Mouse (Mus musculus): ENCODE results near the gene Slc8a1. TPM values are rescaled to one million over a fixed set of nuclear protein-coding genes. Genes with fewer than 3 reads are reported as not detected.

Gene Slc8a1
- polyA plus RNA-seq, 1 experiment from 2014 or later = 6.6 TPM

- ATAC-seq (ENCODE audit: insufficient read depth, low FRiP score) = no peak
- no peaks in the 10 kb centered on the region for H3K4me1 ChIP-seq (ENCODE audit: control insufficient read depth, insufficient read depth, low read length)
- no peak overlapping the region for H3K9ac ChIP-seq (ENCODE audit: low read length)
- no peak overlapping the region for H3K4me3 ChIP-seq (replicated peaks; ENCODE audit: low read length)
- H3K27me3 ChIP-seq (ENCODE audit: control insufficient read depth, insufficient read depth, low read length) = no peaks in the 10 kb centered on the region
- 92% methylated on average over 8 of the region's 8 CpGs for WGBS
- H3K9me3 ChIP-seq (replicated peaks; ENCODE audit: control insufficient read depth, low read length) = 0 out of 2 replicates have a peak, but pooled peaks cover 5% of the 10 kb centered on the region
- no peaks in the 10 kb centered on the region for H3K36me3 ChIP-seq (ENCODE audit: control insufficient read depth, insufficient read depth, low read length)
- H3K4me2 ChIP-seq (ENCODE audit: low read depth, low read length) = no peak overlapping the region
- H3K27ac ChIP-seq (ENCODE audit: low read length) = no peak overlapping the region
Measured at GRCm38 (mm10) chr17:81615391-81615790, 122.8 kb downstream of the Slc8a1 start.

GRCm38 (mm10) chr17:81607515-81607914 lies 130.7 kb downstream of the Slc8a1 start:
- Histone ChIP-seq H3K4me1 (ENCODE audit: control insufficient read depth, insufficient read depth, low read length) (no peaks in the 10 kb centered on the region), H3K27me3 (ENCODE audit: control insufficient read depth, insufficient read depth, low read length) (no peaks in the 10 kb centered on the region), H3K27ac (ENCODE audit: low read length) (no peak overlapping the region), H3K4me2 (ENCODE audit: low read depth, low read length) (no peak overlapping the region), H3K36me3 (ENCODE audit: control insufficient read depth, insufficient read depth, low read length) (no peaks in the 10 kb centered on the region), H3K9ac (ENCODE audit: low read length) (no peak overlapping the region), H3K4me3 (replicated peaks; ENCODE audit: low read length) (no peak overlapping the region), H3K9me3 (replicated peaks; ENCODE audit: control insufficient read depth, low read length) (no peaks in the 10 kb centered on the region)
- WGBS = 77% methylated on average over 3 of the region's 3 CpGs
- no peak for ATAC-seq (ENCODE audit: insufficient read depth, low FRiP score)

- Histone ChIP-seq H3K4me2 (ENCODE audit: low read depth, low read length) (no peak overlapping the region), H3K27ac (ENCODE audit: low read length) (peak overlapping the region; percentile 38; the same call in 1 of the 2 replicates), H3K4me3 (replicated peaks; ENCODE audit: low read length) (no peak overlapping the region), H3K9me3 (replicated peaks; ENCODE audit: control insufficient read depth, low read length) (no peaks in the 10 kb centered on the region), H3K27me3 (ENCODE audit: control insufficient read depth, insufficient read depth, low read length) (no peaks in the 10 kb centered on the region), H3K36me3 (ENCODE audit: control insufficient read depth, insufficient read depth, low read length) (no peaks in the 10 kb centered on the region), H3K4me1 (ENCODE audit: control insufficient read depth, insufficient read depth, low read length) (no peaks in the 10 kb centered on the region), H3K9ac (ENCODE audit: low read length) (no peak overlapping the region)
- no peak for ATAC-seq (ENCODE audit: insufficient read depth, low FRiP score)
- 40% methylated on average over 2 of the region's 2 CpGs for WGBS
Measured at GRCm38 (mm10) chr17:81606084-81606483, 132.1 kb downstream of the Slc8a1 start.

GRCm38 (mm10) chr17:81605219-81605660 lies 132.9 kb downstream of the Slc8a1 start:
- no peak overlapping the region for H3K9ac ChIP-seq (ENCODE audit: low read length)
- H3K4me2 ChIP-seq (ENCODE audit: low read depth, low read length) = no peak overlapping the region
- no peaks in the 10 kb centered on the region for H3K36me3 ChIP-seq (ENCODE audit: control insufficient read depth, insufficient read depth, low read length)
- H3K9me3 ChIP-seq (replicated peaks; ENCODE audit: control insufficient read depth, low read length) = no peaks in the 10 kb centered on the region
- WGBS = 28% methylated on average over 4 of the region's 4 CpGs
- ATAC-seq (ENCODE audit: insufficient read depth, low FRiP score) = peak; percentile 93
- no peaks in the 10 kb centered on the region for H3K27me3 ChIP-seq (ENCODE audit: control insufficient read depth, insufficient read depth, low read length)
- peak overlapping the region; percentile 38 for H3K27ac ChIP-seq (ENCODE audit: low read length)
- H3K4me1 ChIP-seq (ENCODE audit: control insufficient read depth, insufficient read depth, low read length) = no peaks in the 10 kb centered on the region
- H3K4me3 ChIP-seq (replicated peaks; ENCODE audit: low read length) = no peak overlapping the region

DNA sequence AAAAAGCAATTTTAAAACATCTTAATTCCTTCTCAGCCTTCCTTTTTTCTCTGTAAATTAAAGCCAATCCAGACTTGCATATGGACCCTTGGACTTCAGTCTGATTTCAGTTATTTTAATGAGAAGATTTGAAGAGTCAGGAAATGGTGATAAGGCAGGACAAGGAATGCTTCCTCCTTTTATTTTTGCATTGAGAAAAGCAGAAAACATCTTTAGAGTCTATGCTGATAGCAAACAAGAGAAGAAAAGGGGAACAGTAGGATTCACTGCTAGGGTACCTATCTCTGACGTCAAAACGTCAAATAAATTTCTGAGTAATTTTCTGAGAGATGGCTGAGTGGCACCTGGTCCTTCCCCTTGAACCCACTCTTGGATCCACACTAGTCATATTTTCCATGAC lies 139.1 kb downstream of the Slc8a1 start:
- Histone ChIP-seq H3K9ac (ENCODE audit: low read length) (no peak overlapping the region), H3K27ac (ENCODE audit: low read length) (no peak overlapping the region), H3K4me3 (replicated peaks; ENCODE audit: low read length) (no peak overlapping the region), H3K9me3 (replicated peaks; ENCODE audit: control insufficient read depth, low read length) (no peaks in the 10 kb centered on the region), H3K4me1 (ENCODE audit: control insufficient read depth, insufficient read depth, low read length) (no peaks in the 10 kb centered on the region), H3K27me3 (ENCODE audit: control insufficient read depth, insufficient read depth, low read length) (no peaks in the 10 kb centered on the region), H3K4me2 (ENCODE audit: low read depth, low read length) (no peak overlapping the region), H3K36me3 (ENCODE audit: control insufficient read depth, insufficient read depth, low read length) (no peaks in the 10 kb centered on the region)
- WGBS = 95% methylated on average over 2 of the region's 2 CpGs
- no peak for ATAC-seq (ENCODE audit: insufficient read depth, low FRiP score)

DNA sequence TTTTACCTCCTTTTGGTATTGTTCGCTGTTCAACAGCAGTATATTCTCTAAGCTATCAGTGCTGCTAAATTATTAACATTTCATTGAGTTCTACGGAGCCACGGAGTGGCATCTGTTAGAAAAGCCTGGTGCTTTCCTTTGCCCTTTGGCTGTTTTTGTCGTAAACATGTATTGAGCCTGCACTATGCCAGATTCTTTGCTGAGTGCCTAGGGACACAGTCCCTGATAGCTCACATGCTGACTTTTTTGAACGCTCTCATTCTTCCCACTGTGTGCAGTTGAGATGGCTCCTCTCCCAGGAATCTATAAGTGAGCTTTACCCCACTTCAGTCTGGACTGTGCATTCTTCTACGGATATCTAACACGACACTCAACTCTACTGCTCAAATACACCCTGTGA lies 148.4 kb downstream of the Slc8a1 start:
- Histone ChIP-seq H3K9me3 (replicated peaks; ENCODE audit: control insufficient read depth, low read length) (no peaks in the 10 kb centered on the region), H3K27me3 (ENCODE audit: control insufficient read depth, insufficient read depth, low read length) (no peaks in the 10 kb centered on the region), H3K4me3 (replicated peaks; ENCODE audit: low read length) (no peak overlapping the region), H3K9ac (ENCODE audit: low read length) (no peak overlapping the region), H3K4me2 (ENCODE audit: low read depth, low read length) (no peak overlapping the region), H3K36me3 (ENCODE audit: control insufficient read depth, insufficient read depth, low read length) (no peaks in the 10 kb centered on the region), H3K27ac (ENCODE audit: low read length) (no peak overlapping the region), H3K4me1 (ENCODE audit: control insufficient read depth, insufficient read depth, low read length) (0 out of 2 replicates have a peak, but pooled peaks cover 2% of the 10 kb centered on the region)
- WGBS = 78% methylated on average over 7 of the region's 7 CpGs
- ATAC-seq (ENCODE audit: insufficient read depth, low FRiP score) = no peak

DNA sequence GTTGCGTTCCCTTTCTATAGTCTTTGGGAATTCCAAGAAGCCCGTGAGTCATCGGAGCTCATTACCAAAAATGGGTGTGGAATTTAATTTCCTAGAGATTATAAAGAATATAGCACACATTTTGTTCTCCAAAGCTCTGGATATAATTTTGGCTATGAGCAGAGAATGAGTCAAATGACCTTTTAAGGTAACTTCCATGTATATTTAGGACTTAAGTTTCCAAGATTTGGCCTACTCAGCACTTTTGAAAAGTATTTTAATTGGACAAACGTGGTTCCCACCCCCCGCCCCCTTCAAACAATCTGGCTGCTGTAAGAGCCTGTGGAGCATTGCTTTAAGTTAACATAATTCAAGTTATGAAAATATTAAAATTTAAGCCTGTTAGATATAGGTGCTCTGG lies 151.4 kb downstream of the Slc8a1 start:
- no peak overlapping the region for H3K9ac ChIP-seq (ENCODE audit: low read length)
- 78% methylated on average over 5 of the region's 5 CpGs for WGBS

GRCm38 (mm10) chr17:81579728-81580425 lies 158.3 kb downstream of the Slc8a1 start:
- peaks cover 8% of the 10 kb centered on the region for H3K4me1 ChIP-seq (ENCODE audit: control insufficient read depth, insufficient read depth, low read length)
- peak; percentile 64 for ATAC-seq (ENCODE audit: insufficient read depth, low FRiP score)
- H3K36me3 ChIP-seq (ENCODE audit: control insufficient read depth, insufficient read depth, low read length) = no peaks in the 10 kb centered on the region
- no peak overlapping the region for H3K4me3 ChIP-seq (replicated peaks; ENCODE audit: low read length)
- no peaks in the 10 kb centered on the region for H3K27me3 ChIP-seq (ENCODE audit: control insufficient read depth, insufficient read depth, low read length)
- H3K27ac ChIP-seq (ENCODE audit: low read length) = peak overlapping the region; percentile 70
- H3K9ac ChIP-seq (ENCODE audit: low read length) = no peak overlapping the region
- no peak overlapping the region for H3K4me2 ChIP-seq (ENCODE audit: low read depth, low read length)
- H3K9me3 ChIP-seq (replicated peaks; ENCODE audit: control insufficient read depth, low read length) = no peaks in the 10 kb centered on the region; the same call in 1 of the 2 replicates
- 42% methylated on average over 10 of the region's 10 CpGs for WGBS

More for the DNA sequence above, 151.4 kb downstream of the Slc8a1 start:
- H3K4me1 ChIP-seq (ENCODE audit: control insufficient read depth, insufficient read depth, low read length) = 0 out of 2 replicates have a peak, but pooled peaks cover 2% of the 10 kb centered on the region
- no peak overlapping the region for H3K27ac ChIP-seq (ENCODE audit: low read length)
- no peaks in the 10 kb centered on the region for H3K9me3 ChIP-seq (replicated peaks; ENCODE audit: control insufficient read depth, low read length)
- H3K27me3 ChIP-seq (ENCODE audit: control insufficient read depth, insufficient read depth, low read length) = no peaks in the 10 kb centered on the region
- H3K36me3 ChIP-seq (ENCODE audit: control insufficient read depth, insufficient read depth, low read length) = no peaks in the 10 kb centered on the region
- no peak overlapping the region for H3K4me3 ChIP-seq (replicated peaks; ENCODE audit: low read length)
- no peak overlapping the region for H3K4me2 ChIP-seq (ENCODE audit: low read depth, low read length)
- no peak for ATAC-seq (ENCODE audit: insufficient read depth, low FRiP score)

DNA sequence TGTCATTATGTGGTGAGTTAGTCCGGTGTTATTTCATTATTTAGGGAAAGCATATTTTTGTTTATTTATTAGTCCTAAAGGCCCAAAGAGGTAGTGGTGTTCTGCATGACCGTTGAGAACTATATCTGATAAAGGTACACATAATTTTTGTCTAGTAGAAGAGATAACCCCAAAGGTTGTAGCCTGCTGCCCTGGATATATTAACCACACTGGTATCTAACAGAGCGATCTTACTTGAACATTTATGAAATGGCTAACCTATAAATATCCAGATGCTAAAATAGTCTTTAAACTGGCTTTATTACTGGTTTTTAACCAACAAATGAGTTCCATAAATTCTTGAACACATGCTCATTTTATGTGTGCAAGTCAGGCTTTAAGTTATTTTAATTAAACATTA lies 161.3 kb downstream of the Slc8a1 start:
- no peak overlapping the region for H3K9ac ChIP-seq (ENCODE audit: low read length)
- H3K27ac ChIP-seq (ENCODE audit: low read length) = no peak overlapping the region
- H3K4me2 ChIP-seq (ENCODE audit: low read depth, low read length) = no peak overlapping the region
- ATAC-seq (ENCODE audit: insufficient read depth, low FRiP score) = no peak
- no peak overlapping the region for H3K4me3 ChIP-seq (replicated peaks; ENCODE audit: low read length)
- H3K27me3 ChIP-seq (ENCODE audit: control insufficient read depth, insufficient read depth, low read length) = no peaks in the 10 kb centered on the region
- H3K36me3 ChIP-seq (ENCODE audit: control insufficient read depth, insufficient read depth, low read length) = no peaks in the 10 kb centered on the region
- 86% methylated on average over 3 of the region's 3 CpGs for WGBS
- peaks cover 8% of the 10 kb centered on the region for H3K4me1 ChIP-seq (ENCODE audit: control insufficient read depth, insufficient read depth, low read length)
- no peaks in the 10 kb centered on the region; the same call in 1 of the 2 replicates for H3K9me3 ChIP-seq (replicated peaks; ENCODE audit: control insufficient read depth, low read length)

All from stomach, embryonic 16.5 days (tissue).